Mouse (Mus musculus) heart, embryonic 11.5 days (tissue): ENCODE data around the gene 0610012G03Rik. TPM values are rescaled to one million over a fixed set of nuclear protein-coding genes. Genes with fewer than 3 reads are reported as not detected.

Experiments used
- ATAC-seq: fragments of 200-750 bp; cut with Nextera tagmentation; replicated peaks from 2 replicates; pipeline ENCODE4 v1.8.0; 2017; ENCODE audit warnings: moderate library complexity; ENCODE audit not compliant: insufficient number of reproducible peaks, low FRiP score, low TSS enrichment
- H3K27ac ChIP-seq: fragments of 300-500 bp; sonication (generic); 2 replicates; pipeline ENCODE4 v1.5.1; 2014; ENCODE audit warnings: mild to moderate bottlenecking, low read depth, low read length
- H3K27me3 ChIP-seq: fragments of 300-500 bp; sonication (generic); 2 replicates; pipeline ENCODE4 v1.6.1; 2014; ENCODE audit warnings: mild to moderate bottlenecking, low read length, mixed read lengths; ENCODE audit not compliant: control insufficient read depth, insufficient read depth
- H3K36me3 ChIP-seq: fragments of 300-500 bp; sonication (generic); 2 replicates; pipeline ENCODE4 v1.6.1; 2014; ENCODE audit warnings: mild to moderate bottlenecking, low read length, moderate library complexity, mixed read lengths; ENCODE audit not compliant: control insufficient read depth, insufficient read depth
- H3K4me1 ChIP-seq: fragments of 300-500 bp; sonication (generic); 2 replicates; pipeline ENCODE4 v1.6.1; 2014; ENCODE audit warnings: low read length; ENCODE audit not compliant: control insufficient read depth, insufficient read depth
- H3K4me2 ChIP-seq: fragments of 300-500 bp; sonication (generic); 2 replicates; pipeline ENCODE4 v1.6.1; 2014; ENCODE audit warnings: mild to moderate bottlenecking, moderate library complexity
- H3K4me3 ChIP-seq: fragments of 300-500 bp; sonication (generic); 2 replicates; pipeline ENCODE4 v1.5.1; 2014; ENCODE audit warnings: low read depth, low read length
- H3K9ac ChIP-seq: fragments of 300-500 bp; sonication (generic); 2 replicates; pipeline ENCODE4 v1.6.1; 2014; ENCODE audit warnings: mild to moderate bottlenecking, low read depth, low read length, moderate library complexity
- H3K9me3 ChIP-seq: fragments of 300-500 bp; sonication (generic); replicated peaks from 2 replicates; pipeline ENCODE4 v1.6.1; 2016; ENCODE audit warnings: low read length; ENCODE audit not compliant: control insufficient read depth
- WGBS: fragments of 180-500 bp; shearing (Covaris S2); extraction: QIAGEN DNeasy Blood & Tissue Kit; methylation state at CpG from one replicate; pipeline ENCODE4 v1.1.7; 2014; ENCODE audit not compliant: insufficient replicate concordance; 5-methylcytosine and 5-hydroxymethylcytosine counted together
- polyA plus RNA-seq: library from polyadenylated mRNA; unstranded; fragments of >200 nt; fragmentation: Nextera tagmentation; extraction: Ambion mirVana; gene quantifications from 2 replicates; pipeline ENCODE4 v1.2.1, GENCODE M21; 2014

Gene 0610012G03Rik
- polyA plus RNA-seq, 1 experiment from 2014 or later, result 113 TPM

- H3K27ac ChIP-seq, result no peak overlapping the region
- H3K4me3 ChIP-seq, result no peak overlapping the region
- no peak for ATAC-seq
- peaks cover 7% of the 10 kb centered on the region for H3K27me3 ChIP-seq
- no peaks in the 10 kb centered on the region for H3K4me1 ChIP-seq
- WGBS, result 76% methylated on average over 13 of the region's 13 CpGs
- H3K36me3 ChIP-seq, result no peaks in the 10 kb centered on the region
- H3K9ac ChIP-seq, result no peak overlapping the region
- H3K4me2 ChIP-seq, result no peak overlapping the region
- no peaks in the 10 kb centered on the region for H3K9me3 ChIP-seq
Measured at GRCm38 (mm10) chr16:31926547-31927182, 21.6 kb downstream of the 0610012G03Rik start.

- H3K9me3 ChIP-seq, result no peaks in the 10 kb centered on the region
- no peak for ATAC-seq
- H3K27me3 ChIP-seq, result peaks cover 7% of the 10 kb centered on the region
- H3K36me3 ChIP-seq, result no peaks in the 10 kb centered on the region
- 75% methylated on average over 6 of the region's 6 CpGs for WGBS
- H3K4me2 ChIP-seq, result no peak overlapping the region
- H3K4me3 ChIP-seq, result no peak overlapping the region
- no peak overlapping the region for H3K27ac ChIP-seq
- H3K9ac ChIP-seq, result no peak overlapping the region
- no peaks in the 10 kb centered on the region for H3K4me1 ChIP-seq
Measured at GRCm38 (mm10) chr16:31926091-31926490, 22.2 kb downstream of the 0610012G03Rik start.

- Histone ChIP-seq H3K9me3 (no peaks in the 10 kb centered on the region), H3K4me2 (no peak overlapping the region), H3K36me3 (no peaks in the 10 kb centered on the region), H3K4me1 (no peaks in the 10 kb centered on the region), H3K9ac (no peak overlapping the region), H3K27ac (no peak overlapping the region), H3K4me3 (no peak overlapping the region), H3K27me3 (no peaks in the 10 kb centered on the region)
- whole genome bisulfite sequencing, result 72% methylated on average over 6 of the region's 6 CpGs
- no peak for ATAC-seq
Measured at GRCm38 (mm10) chr16:31924368-31924767, 23.9 kb downstream of the 0610012G03Rik start.

GRCm38 (mm10) chr16:31918248-31918724 is 30.0 kb downstream of the 0610012G03Rik start:
- Histone ChIP-seq H3K36me3 (no peaks in the 10 kb centered on the region), H3K27ac (no peak overlapping the region), H3K4me1 (no peaks in the 10 kb centered on the region), H3K9me3 (no peaks in the 10 kb centered on the region), H3K4me2 (peak overlapping the region; percentile 53), H3K27me3 (no peaks in the 10 kb centered on the region), H3K4me3 (no peak overlapping the region), H3K9ac (no peak overlapping the region)
- ATAC-seq, result no peak
- WGBS, result 5% methylated on average over 14 of the region's 14 CpGs

GRCm38 (mm10) chr16:31917776-31918175 is 30.5 kb downstream of the 0610012G03Rik start:
- peak overlapping the region; percentile 53; the same call in 1 of the 2 replicates for H3K4me2 ChIP-seq
- H3K9me3 ChIP-seq, result no peaks in the 10 kb centered on the region
- H3K4me3 ChIP-seq, result no peak overlapping the region
- H3K27ac ChIP-seq, result no peak overlapping the region
- no peak overlapping the region for H3K9ac ChIP-seq
- no peaks in the 10 kb centered on the region for H3K27me3 ChIP-seq
- 61% methylated on average over 11 of the region's 11 CpGs for WGBS
- no peaks in the 10 kb centered on the region for H3K36me3 ChIP-seq
- ATAC-seq, result no peak
- H3K4me1 ChIP-seq, result no peaks in the 10 kb centered on the region

- Histone ChIP-seq H3K27me3 (no peaks in the 10 kb centered on the region; the same call in 1 of the 2 replicates), H3K4me1 (peaks cover 11% of the 10 kb centered on the region), H3K9ac (no peak overlapping the region), H3K4me3 (no peak overlapping the region), H3K36me3 (no peaks in the 10 kb centered on the region), H3K27ac (no peak overlapping the region), H3K9me3 (no peaks in the 10 kb centered on the region), H3K4me2 (no peak overlapping the region)
- no peak for ATAC-seq
- WGBS, result 47% methylated on average over 10 of the region's 10 CpGs
Measured at GRCm38 (mm10) chr16:31910281-31910847, 37.9 kb downstream of the 0610012G03Rik start.

- no peak overlapping the region for H3K4me3 ChIP-seq
- no peaks in the 10 kb centered on the region; the same call in 1 of the 2 replicates for H3K27me3 ChIP-seq
- ATAC-seq, result no peak
- H3K27ac ChIP-seq, result no peak overlapping the region
- H3K9me3 ChIP-seq, result no peaks in the 10 kb centered on the region
- no peak overlapping the region for H3K4me2 ChIP-seq
- peaks cover 11% of the 10 kb centered on the region for H3K4me1 ChIP-seq
- H3K9ac ChIP-seq, result no peak overlapping the region
- WGBS, result 48% methylated on average over 11 of the region's 11 CpGs
- no peaks in the 10 kb centered on the region for H3K36me3 ChIP-seq
Measured at GRCm38 (mm10) chr16:31908959-31909358, 39.3 kb downstream of the 0610012G03Rik start.

GRCm38 (mm10) chr16:31906896-31907295 is 41.4 kb downstream of the 0610012G03Rik start:
- no peak for ATAC-seq

More at GRCm38 (mm10) chr16:31906896-31907295, 41.4 kb downstream of the 0610012G03Rik start:
- Histone ChIP-seq H3K4me1 (peaks cover 11% of the 10 kb centered on the region), H3K9ac (no peak overlapping the region), H3K9me3 (no peaks in the 10 kb centered on the region), H3K4me3 (peak overlapping the region; percentile 18), H3K27me3 (no peaks in the 10 kb centered on the region; the same call in 1 of the 2 replicates), H3K4me2 (peak overlapping the region; percentile 58), H3K36me3 (no peaks in the 10 kb centered on the region), H3K27ac (no peak overlapping the region)
- 14% methylated on average over 9 of the region's 9 CpGs for WGBS
